Mouse (Mus musculus): ENCODE measurements around the gene Serpina3m. TPM values are rescaled to one million over a fixed set of nuclear protein-coding genes. Genes with fewer than 3 reads are reported as not detected.

The Serpina3m gene
- total and polyA plus RNA-seq, 3 experiments = not detected

- no peak for DNase-seq (ENCODE audit: extremely low read depth)
- in situ Hi-C loops (cut with MboI; ENCODE audit: low pct_ligation_motif_present, low pct_unique_long_range_greater_than_20kb, low sequenced_read_pairs) (no loop called here), dilution Hi-C loops (cut with MboI; ENCODE audit: extremely low pct_ligation_motif_present, extremely low pct_unique_long_range_greater_than_20kb, low sequenced_read_pairs) (no loop called here)
These were observed 65.7 kb downstream of the Serpina3m start for GRCm38 (mm10) chr12:104403968-104404367.

GRCm38 (mm10) chr12:104406454-104406885 lies 68.2 kb downstream of the Serpina3m start, which contains the start of gene Serpina3n:
Serpina3n (plus strand) TSS chr12:104406729.
- Histone ChIP-seq H3K9me3 (replicated peaks; ENCODE audit: low read length) (peaks cover 2% of the 10 kb centered on the region), H3K9ac (ENCODE audit: insufficient read depth, low read depth) (no peak within 1 kb of the TSS), H3K4me1 (ENCODE audit: control insufficient read depth in 1 of 2, insufficient read depth in 2 of 2) (peaks cover 3 to 9% of the 10 kb centered on the region in 2 experiments; a peak in 2 of 4 replicates), H3K79me2 (replicated peaks; ENCODE audit: control insufficient read depth, extremely low read depth, insufficient read depth, poor library complexity, severe bottlenecking) (no peaks in the 10 kb centered on the region), H3K36me3 (replicated peaks in 1 of 2; ENCODE audit: control insufficient read depth in 1 of 2, insufficient read depth in 1 of 2, low read length in 1 of 2) (no peaks in the 10 kb centered on the region), H3K27ac (ENCODE audit: insufficient read depth, low read depth) (no peak within 1 kb of the TSS), H3K4me2 (ENCODE audit: insufficient read depth, low read depth, poor library complexity, severe bottlenecking) (no peak within 1 kb of the TSS), H3K27me3 (replicated peaks) (peaks cover 52% of the 10 kb centered on the region), H3K4me3 (replicated peaks in 1 of 3; ENCODE audit: low read depth in 2 of 3, low read length in 2 of 3, poor library complexity in 1 of 3) (no peak within 1 kb of the TSS)
- DNase-seq (ENCODE audit: extremely low read depth) = no peak
- TF ChIP-seq ETS1 (conservative IDR thresholded peaks at IDR 0.05; ENCODE audit: low read depth, low read length) = no peak
- TF ChIP-seq TBP (conservative IDR thresholded peaks at IDR 0.05; ENCODE audit: low read depth, low read length) = no peak
- TF ChIP-seq KAT2A (IDR thresholded peaks at IDR 0.05; ENCODE audit: insufficient replicate concordance, low read length) = no peak
- dilution Hi-C loops (cut with MboI; ENCODE audit: extremely low pct_ligation_motif_present, extremely low pct_unique_long_range_greater_than_20kb, low sequenced_read_pairs) = no loop called here
- in situ Hi-C loops (cut with MboI; ENCODE audit: low pct_ligation_motif_present, low pct_unique_long_range_greater_than_20kb, low sequenced_read_pairs) = no loop called here

More at GRCm38 (mm10) chr12:104403968-104404367, 65.7 kb downstream of the Serpina3m start:
- peaks cover 53% of the 10 kb centered on the region for H3K27me3 ChIP-seq (replicated peaks)
- H3K9me3 ChIP-seq (replicated peaks; ENCODE audit: low read length) = peaks cover 2% of the 10 kb centered on the region
- peaks cover 0 to 9% of the 10 kb centered on the region in 2 experiments; a peak in 2 of 4 replicates for H3K4me1 ChIP-seq (ENCODE audit: control insufficient read depth in 1 of 2, insufficient read depth in 2 of 2)
- no peak overlapping the region for H3K4me2 ChIP-seq (ENCODE audit: insufficient read depth, low read depth, poor library complexity, severe bottlenecking)
- no peak overlapping the region for H3K27ac ChIP-seq (ENCODE audit: insufficient read depth, low read depth)
- no peak overlapping the region for H3K4me3 ChIP-seq (replicated peaks in 1 of 3; ENCODE audit: low read depth in 2 of 3, low read length in 2 of 3, poor library complexity in 1 of 3)
- H3K9ac ChIP-seq (ENCODE audit: insufficient read depth, low read depth) = no peak overlapping the region
- H3K79me2 ChIP-seq (replicated peaks; ENCODE audit: control insufficient read depth, extremely low read depth, insufficient read depth, poor library complexity, severe bottlenecking) = no peaks in the 10 kb centered on the region
- H3K36me3 ChIP-seq (replicated peaks in 1 of 2; ENCODE audit: control insufficient read depth in 1 of 2, insufficient read depth in 1 of 2, low read length in 1 of 2) = no peaks in the 10 kb centered on the region
- no peak for TF ChIP-seq MEF2A (IDR thresholded peaks at IDR 0.05; ENCODE audit: borderline replicate concordance, low read depth, low read length)
- no peak for TF ChIP-seq NRF1 (IDR thresholded peaks at IDR 0.05; ENCODE audit: low read depth, low read length)
- TF ChIP-seq ZKSCAN1 (IDR thresholded peaks at IDR 0.05; ENCODE audit: borderline replicate concordance, low read depth, low read length) = no peak
- no peak for TF ChIP-seq JUN (IDR thresholded peaks at IDR 0.05; ENCODE audit: insufficient read depth, low read depth, low read length)
- no peak for TF ChIP-seq MXI1 (IDR thresholded peaks at IDR 0.05; ENCODE audit: low read depth, low read length)

DNA sequence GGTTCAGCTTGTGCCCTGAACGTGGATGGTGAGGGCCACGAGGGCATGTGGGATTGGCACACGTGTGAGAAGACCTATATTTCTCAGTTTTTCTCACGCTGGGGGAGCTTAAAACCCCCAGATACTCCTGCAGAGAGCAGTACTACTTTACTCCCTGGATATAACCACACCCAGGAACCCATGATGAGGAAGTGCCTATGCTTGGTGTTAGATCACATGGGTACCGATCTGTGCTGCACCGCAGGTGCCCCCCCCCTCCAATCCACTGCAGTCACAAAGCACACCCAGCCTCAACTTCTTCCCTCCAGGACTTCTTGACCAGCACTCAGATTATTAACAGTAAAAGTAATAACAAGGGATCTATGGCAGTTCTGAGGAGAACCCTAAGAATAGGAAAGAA lies 74.2 kb downstream of the Serpina3m start:
- Histone ChIP-seq H3K79me2 (replicated peaks; ENCODE audit: control insufficient read depth, extremely low read depth, insufficient read depth, poor library complexity, severe bottlenecking) (no peaks in the 10 kb centered on the region), H3K4me3 (replicated peaks in 1 of 3; ENCODE audit: low read depth in 2 of 3, low read length in 2 of 3, poor library complexity in 1 of 3) (no peak overlapping the region), H3K27me3 (replicated peaks) (peaks cover 28% of the 10 kb centered on the region), H3K4me1 (ENCODE audit: control insufficient read depth in 1 of 2, insufficient read depth in 2 of 2) (peaks cover 3 to 9% of the 10 kb centered on the region in 2 experiments; a peak in 2 of 4 replicates), H3K27ac (ENCODE audit: insufficient read depth, low read depth) (no peak overlapping the region), H3K4me2 (ENCODE audit: insufficient read depth, low read depth, poor library complexity, severe bottlenecking) (no peak overlapping the region), H3K9me3 (replicated peaks; ENCODE audit: low read length) (no peaks in the 10 kb centered on the region), H3K9ac (ENCODE audit: insufficient read depth, low read depth) (no peak overlapping the region), H3K36me3 (replicated peaks in 1 of 2; ENCODE audit: control insufficient read depth in 1 of 2, insufficient read depth in 1 of 2, low read length in 1 of 2) (no peaks in the 10 kb centered on the region)
- TF ChIP-seq ZKSCAN1 (IDR thresholded peaks at IDR 0.05; ENCODE audit: borderline replicate concordance, low read depth, low read length) = no peak
- no peak for TF ChIP-seq CTCF (conservative IDR thresholded peaks at IDR 0.05 in 1 of 2, IDR thresholded peaks at IDR 0.05 in 1 of 2; ENCODE audit: low read depth in 2 of 2, low read length in 2 of 2)
- TF ChIP-seq HCFC1 (IDR thresholded peaks at IDR 0.05; ENCODE audit: low read depth, low read length) = no peak
- TF ChIP-seq RAD21 (IDR thresholded peaks at IDR 0.05; ENCODE audit: low read depth, low read length) = no peak
- no peak for TF ChIP-seq USF2 (conservative IDR thresholded peaks at IDR 0.05; ENCODE audit: low read depth, low read length)
- TF ChIP-seq POLR2A (IDR thresholded peaks at IDR 0.05; ENCODE audit: low read depth, low read length) = no peak
- no peak for TF ChIP-seq KAT2A (IDR thresholded peaks at IDR 0.05; ENCODE audit: insufficient replicate concordance, low read length)
- no peak for DNase-seq (ENCODE audit: extremely low read depth)
- in situ Hi-C loops (cut with MboI; ENCODE audit: low pct_ligation_motif_present, low pct_unique_long_range_greater_than_20kb, low sequenced_read_pairs) (loop anchor here (10.0 kb wide), 1 partner anchor 168 kb away; no protein-coding TSS in a partner anchor), dilution Hi-C loops (cut with MboI; ENCODE audit: extremely low pct_ligation_motif_present, extremely low pct_unique_long_range_greater_than_20kb, low sequenced_read_pairs) (no loop called here)

Measured in CH12.LX (cell line).